Mouse (Mus musculus): ENCODE measurements at regions not wholly inside any gene's neighbourhood (a gene's known extent, or its start where the extent isn't known, plus 50 kb on each side); places are given as distances from the start of the nearest gene placed in this dataset.
A peak's percentile ranks its signal among the peaks of the same experiment; 100 is the strongest.
"Not testable (repeated sequence)": the region's sequence is repeated elsewhere in the genome, so short reads cannot be mapped to it uniquely, and the experiment has no call there.

- H3K4me3 ChIP-seq (ENCODE audit: low read depth, low read length); H3K27ac ChIP-seq (ENCODE audit: insufficient read depth, low read depth, low read length); H3K4me1 ChIP-seq (ENCODE audit: control insufficient read depth, insufficient read depth, insufficient read length, low read length); H3K27me3 ChIP-seq (ENCODE audit: control insufficient read depth, insufficient read depth, low read length); H3K36me3 ChIP-seq (ENCODE audit: control insufficient read depth, insufficient read depth, low read length): not testable (repeated sequence)
- 5% methylated on average over 23 of the region's 52 CpGs for WGBS
These were observed 60.1 kb downstream of the Dynlt1b start for GRCm38 (mm10) chr17:6489926-6490564.

DNA sequence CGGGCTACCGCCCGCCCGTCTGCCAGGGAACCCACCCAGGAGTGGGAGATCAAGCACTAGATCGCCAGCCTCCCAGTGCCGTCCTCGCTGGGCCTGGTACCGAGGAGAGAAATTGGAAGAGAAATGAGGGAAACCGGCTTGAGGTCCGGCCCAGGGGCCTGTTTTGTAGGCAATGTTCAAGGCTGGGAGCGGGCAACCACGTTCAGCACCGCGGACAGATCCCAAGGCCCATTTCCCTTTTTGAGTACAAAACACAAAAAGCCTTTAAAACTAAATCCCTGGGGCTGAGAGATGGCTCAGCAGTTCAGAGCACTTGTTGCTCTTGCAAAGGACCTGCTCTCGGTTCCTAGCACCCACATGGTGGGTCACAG lies 60.6 kb downstream of the Dynlt1b start:
- not testable (repeated sequence) for H3K4me1 ChIP-seq (ENCODE audit: control insufficient read depth, insufficient read depth, insufficient read length, low read length); H3K27me3 ChIP-seq (ENCODE audit: control insufficient read depth, insufficient read depth, low read length); H3K4me3 ChIP-seq (ENCODE audit: low read depth, low read length); H3K36me3 ChIP-seq (ENCODE audit: control insufficient read depth, insufficient read depth, low read length); H3K27ac ChIP-seq (ENCODE audit: insufficient read depth, low read depth, low read length)
- no CpG with 5 or more reads among the region's 15 CpGs for WGBS

- not testable (repeated sequence) for H3K4me1 ChIP-seq (ENCODE audit: control insufficient read depth, insufficient read depth, insufficient read length, low read length); H3K36me3 ChIP-seq (ENCODE audit: control insufficient read depth, insufficient read depth, low read length)
- 33% methylated on average over 19 of the region's 19 CpGs for WGBS
These were observed 62.6 kb downstream of the Dynlt1b start for GRCm38 (mm10) chr17:6492501-6492900.

GRCm38 (mm10) chr17:6492950-6493349 lies 63.0 kb downstream of the Dynlt1b start:
- not testable (repeated sequence) for H3K27me3 ChIP-seq (ENCODE audit: control insufficient read depth, insufficient read depth, low read length); H3K36me3 ChIP-seq (ENCODE audit: control insufficient read depth, insufficient read depth, low read length); H3K27ac ChIP-seq (ENCODE audit: insufficient read depth, low read depth, low read length); H3K4me3 ChIP-seq (ENCODE audit: low read depth, low read length); H3K4me1 ChIP-seq (ENCODE audit: control insufficient read depth, insufficient read depth, insufficient read length, low read length)
- 26% methylated on average over 23 of the region's 23 CpGs for WGBS

More at GRCm38 (mm10) chr17:6492501-6492900, 62.6 kb downstream of the Dynlt1b start:
- H3K4me3 ChIP-seq (ENCODE audit: low read depth, low read length): peak overlapping the region; percentile 19; the same call in 1 of the 2 replicates
- not testable (repeated sequence) for H3K27ac ChIP-seq (ENCODE audit: insufficient read depth, low read depth, low read length); H3K27me3 ChIP-seq (ENCODE audit: control insufficient read depth, insufficient read depth, low read length)

DNA sequence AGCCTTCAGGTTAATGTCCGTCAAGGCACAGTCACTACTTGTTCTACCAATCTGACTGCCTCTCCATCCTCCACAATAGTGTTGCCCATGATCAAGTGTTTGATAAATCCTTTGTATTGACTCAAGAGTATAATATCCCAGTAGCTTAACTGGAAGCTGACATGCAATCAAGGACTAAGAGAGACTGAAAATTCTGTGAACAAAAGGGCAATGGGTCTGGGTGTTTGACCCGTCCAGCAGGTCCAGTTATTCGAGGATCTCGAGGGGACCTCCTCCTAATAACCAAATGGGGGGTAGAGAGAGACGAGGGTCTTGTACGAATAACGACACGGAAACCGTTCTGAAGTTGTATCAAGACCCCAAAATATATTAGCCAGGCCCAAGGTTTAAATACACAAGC lies 66.6 kb downstream of the Dynlt1b start:
- 84% methylated on average over 9 of the region's 9 CpGs for WGBS
- not testable (repeated sequence) for H3K27ac ChIP-seq (ENCODE audit: insufficient read depth, low read depth, low read length); H3K4me1 ChIP-seq (ENCODE audit: control insufficient read depth, insufficient read depth, insufficient read length, low read length); H3K36me3 ChIP-seq (ENCODE audit: control insufficient read depth, insufficient read depth, low read length); H3K27me3 ChIP-seq (ENCODE audit: control insufficient read depth, insufficient read depth, low read length); H3K4me3 ChIP-seq (ENCODE audit: low read depth, low read length)

DNA sequence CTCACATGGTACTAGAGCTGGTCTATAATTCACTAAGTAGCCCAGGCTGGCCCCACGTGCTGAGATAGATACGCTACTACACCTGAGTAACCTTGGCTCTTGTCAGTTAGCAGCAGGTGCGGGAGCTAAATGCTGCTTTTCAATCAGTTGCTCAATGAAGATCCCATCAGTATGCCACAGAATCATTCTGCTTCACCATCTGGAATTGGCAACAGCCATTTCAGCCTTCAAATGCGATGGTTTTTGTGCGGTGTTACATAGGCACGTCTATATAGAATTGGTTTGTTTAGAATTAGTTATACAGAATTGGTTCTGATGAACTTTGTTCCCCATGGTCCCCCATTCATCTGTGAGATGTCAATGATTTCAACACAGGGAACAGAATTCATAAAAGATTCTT lies 72.8 kb downstream of the Dynlt1b start:
- not testable (repeated sequence) for H3K27me3 ChIP-seq (ENCODE audit: control insufficient read depth, insufficient read depth, low read length); H3K27ac ChIP-seq (ENCODE audit: insufficient read depth, low read depth, low read length); H3K36me3 ChIP-seq (ENCODE audit: control insufficient read depth, insufficient read depth, low read length); H3K4me1 ChIP-seq (ENCODE audit: control insufficient read depth, insufficient read depth, insufficient read length, low read length); H3K4me3 ChIP-seq (ENCODE audit: low read depth, low read length)
- WGBS: 90% methylated on average over 4 of the region's 6 CpGs

- not testable (repeated sequence) for H3K27ac ChIP-seq (ENCODE audit: insufficient read depth, low read depth, low read length); H3K4me1 ChIP-seq (ENCODE audit: control insufficient read depth, insufficient read depth, insufficient read length, low read length); H3K36me3 ChIP-seq (ENCODE audit: control insufficient read depth, insufficient read depth, low read length); H3K27me3 ChIP-seq (ENCODE audit: control insufficient read depth, insufficient read depth, low read length); H3K4me3 ChIP-seq (ENCODE audit: low read depth, low read length)
- 80% methylated on average over 6 of the region's 6 CpGs for WGBS
These were observed 76.0 kb downstream of the Dynlt1b start for GRCm38 (mm10) chr17:6505896-6506295.

GRCm38 (mm10) chr17:6515128-6515527 lies 85.2 kb downstream of the Dynlt1b start:
- not testable (repeated sequence) for H3K4me3 ChIP-seq (ENCODE audit: low read depth, low read length); H3K36me3 ChIP-seq (ENCODE audit: control insufficient read depth, insufficient read depth, low read length); H3K27ac ChIP-seq (ENCODE audit: insufficient read depth, low read depth, low read length); H3K27me3 ChIP-seq (ENCODE audit: control insufficient read depth, insufficient read depth, low read length); H3K4me1 ChIP-seq (ENCODE audit: control insufficient read depth, insufficient read depth, insufficient read length, low read length)
- 84% methylated on average over 5 of the region's 8 CpGs for WGBS

GRCm38 (mm10) chr17:6519107-6519506 lies 82.4 kb upstream of the Dynlt1c start:
- not testable (repeated sequence) for H3K36me3 ChIP-seq (ENCODE audit: control insufficient read depth, insufficient read depth, low read length); H3K27me3 ChIP-seq (ENCODE audit: control insufficient read depth, insufficient read depth, low read length); H3K4me3 ChIP-seq (ENCODE audit: low read depth, low read length); H3K27ac ChIP-seq (ENCODE audit: insufficient read depth, low read depth, low read length); H3K4me1 ChIP-seq (ENCODE audit: control insufficient read depth, insufficient read depth, insufficient read length, low read length)
- 57% methylated on average over 6 of the region's 6 CpGs for WGBS

- H3K4me1 ChIP-seq (ENCODE audit: control insufficient read depth, insufficient read depth, insufficient read length, low read length); H3K36me3 ChIP-seq (ENCODE audit: control insufficient read depth, insufficient read depth, low read length); H3K4me3 ChIP-seq (ENCODE audit: low read depth, low read length); H3K27me3 ChIP-seq (ENCODE audit: control insufficient read depth, insufficient read depth, low read length); H3K27ac ChIP-seq (ENCODE audit: insufficient read depth, low read depth, low read length): not testable (repeated sequence)
- WGBS: 78% methylated on average over 2 of the region's 2 CpGs
These were observed 81.5 kb upstream of the Dynlt1c start for GRCm38 (mm10) chr17:6520001-6520400.

- H3K36me3 ChIP-seq (ENCODE audit: control insufficient read depth, insufficient read depth, low read length); H3K4me3 ChIP-seq (ENCODE audit: low read depth, low read length); H3K4me1 ChIP-seq (ENCODE audit: control insufficient read depth, insufficient read depth, insufficient read length, low read length); H3K27ac ChIP-seq (ENCODE audit: insufficient read depth, low read depth, low read length); H3K27me3 ChIP-seq (ENCODE audit: control insufficient read depth, insufficient read depth, low read length): not testable (repeated sequence)
- 63% methylated on average over 4 of the region's 4 CpGs for WGBS
These were observed 80.7 kb upstream of the Dynlt1c start for GRCm38 (mm10) chr17:6520751-6521150.

- not testable (repeated sequence) for H3K27ac ChIP-seq (ENCODE audit: insufficient read depth, low read depth, low read length); H3K4me3 ChIP-seq (ENCODE audit: low read depth, low read length); H3K36me3 ChIP-seq (ENCODE audit: control insufficient read depth, insufficient read depth, low read length); H3K4me1 ChIP-seq (ENCODE audit: control insufficient read depth, insufficient read depth, insufficient read length, low read length); H3K27me3 ChIP-seq (ENCODE audit: control insufficient read depth, insufficient read depth, low read length)
- 73% methylated on average over 6 of the region's 9 CpGs for WGBS
These were observed 79.3 kb upstream of the Dynlt1c start for GRCm38 (mm10) chr17:6522185-6522584.
